Mouse (Mus musculus) stomach, embryonic 14.5 days (tissue): ENCODE measurements around the gene Nipa2. TPM values are rescaled to one million over a fixed set of nuclear protein-coding genes. Genes with fewer than 3 reads are reported as not detected.

Experiments
- ATAC-seq: fragments of 200-750 bp; cut with Nextera tagmentation; 2 replicates; pipeline ENCODE4 v1.8.0; 2017; ENCODE audit warnings: low read depth, moderate TSS enrichment; ENCODE audit not compliant: insufficient number of reproducible peaks, insufficient read depth, low FRiP score
- H3K27ac ChIP-seq: fragments of 300-500 bp; sonication (generic); 2 replicates; pipeline ENCODE4 v1.5.1; 2014; ENCODE audit warnings: mild to moderate bottlenecking, low read length, moderate library complexity, mixed read lengths
- H3K27me3 ChIP-seq: fragments of 300-500 bp; sonication (generic); 2 replicates; pipeline ENCODE4 v1.6.1; 2014; ENCODE audit warnings: low read length, control low read depth, mixed read lengths; ENCODE audit not compliant: control insufficient read depth, insufficient read depth
- H3K36me3 ChIP-seq: fragments of 300-500 bp; sonication (generic); 2 replicates; pipeline ENCODE4 v1.6.1; 2014; ENCODE audit warnings: mild to moderate bottlenecking, control low read depth, low read length, moderate library complexity, mixed read lengths; ENCODE audit not compliant: control insufficient read depth, insufficient read depth
- H3K4me1 ChIP-seq: fragments of 300-500 bp; sonication (generic); 2 replicates; pipeline ENCODE4 v1.6.1; 2014; ENCODE audit warnings: low read length, control low read depth, mixed read lengths; ENCODE audit not compliant: control insufficient read depth, insufficient read depth
- H3K4me2 ChIP-seq: fragments of 300-500 bp; sonication (generic); replicated peaks from 2 replicates; pipeline ENCODE4 v1.6.1; 2014; ENCODE audit warnings: low read depth, low read length, control low read depth
- H3K4me3 ChIP-seq: fragments of 300-500 bp; sonication (generic); 2 replicates; pipeline ENCODE4 v1.5.1; 2014; ENCODE audit warnings: low read depth, low read length, control low read depth
- H3K9ac ChIP-seq: fragments of 300-500 bp; sonication (generic); replicated peaks from 2 replicates; pipeline ENCODE4 v1.6.1; 2014; ENCODE audit warnings: low read depth, mild to moderate bottlenecking, control low read depth, low read length, moderate library complexity, mixed read lengths
- H3K9me3 ChIP-seq: fragments of 300-500 bp; sonication (generic); 2 replicates; pipeline ENCODE4 v1.6.1; 2016; ENCODE audit warnings: low read depth, low read length, control low read depth; ENCODE audit not compliant: control insufficient read depth
- WGBS: fragments of 180-500 bp; shearing (Covaris S2); extraction: QIAGEN DNeasy Blood & Tissue Kit; methylation state at CpG from one replicate; pipeline ENCODE4 v1.1.7; 2014; 5-methylcytosine and 5-hydroxymethylcytosine counted together
- polyA plus RNA-seq: library from polyadenylated mRNA; unstranded; fragments of >200 nt; fragmentation: Nextera tagmentation; extraction: Ambion mirVana; gene quantifications from 2 replicates; pipeline ENCODE4 v1.2.1, GENCODE M21; 2014

Nipa2 gene
- polyA plus RNA-seq, 1 experiment from 2014 or later = 53.2 TPM

- Histone ChIP-seq H3K27ac (no peak overlapping the region), H3K9ac (no peak overlapping the region), H3K36me3 (no peaks in the 10 kb centered on the region; the same call in 1 of the 2 replicates), H3K4me1 (no peaks in the 10 kb centered on the region), H3K4me3 (no peak overlapping the region), H3K4me2 (no peak overlapping the region), H3K9me3 (no peaks in the 10 kb centered on the region), H3K27me3 (no peaks in the 10 kb centered on the region)
- WGBS = 74% methylated on average over 4 of the region's 4 CpGs
- ATAC-seq = no peak
Observed at GRCm38 (mm10) chr7:55984754-55985153, 22.5 kb upstream of the Nipa2 start.

GRCm38 (mm10) chr7:55983107-55983506, 20.8 kb upstream of the Nipa2 start:
- WGBS = 86% methylated on average over 5 of the region's 5 CpGs
- Histone ChIP-seq H3K9ac (no peak overlapping the region), H3K27me3 (no peaks in the 10 kb centered on the region), H3K27ac (no peak overlapping the region), H3K4me2 (no peak overlapping the region), H3K4me1 (no peaks in the 10 kb centered on the region), H3K36me3 (peaks cover 6% of the 10 kb centered on the region; the same call in 1 of the 2 replicates), H3K9me3 (no peaks in the 10 kb centered on the region), H3K4me3 (no peak overlapping the region)
- 0 out of 2 replicates have a peak, but pooled peaks have one; percentile 26 for ATAC-seq

GRCm38 (mm10) chr7:55982010-55982700, 19.9 kb upstream of the Nipa2 start:
- WGBS = 89% methylated on average over 10 of the region's 10 CpGs
- Histone ChIP-seq H3K9me3 (no peaks in the 10 kb centered on the region), H3K4me3 (no peak overlapping the region), H3K9ac (no peak overlapping the region), H3K27me3 (no peaks in the 10 kb centered on the region), H3K36me3 (peaks cover 6% of the 10 kb centered on the region; the same call in 1 of the 2 replicates), H3K27ac (no peak overlapping the region), H3K4me1 (no peaks in the 10 kb centered on the region), H3K4me2 (no peak overlapping the region)
- no peak for ATAC-seq

- no peak for ATAC-seq
Observed at GRCm38 (mm10) chr7:55981511-55981910, 19.2 kb upstream of the Nipa2 start.

GRCm38 (mm10) chr7:55974429-55974828, 12.2 kb upstream of the Nipa2 start:
- no peaks in the 10 kb centered on the region for H3K4me1 ChIP-seq
- no peak for ATAC-seq
- peaks cover 6% of the 10 kb centered on the region; the same call in 1 of the 2 replicates for H3K36me3 ChIP-seq
- no peaks in the 10 kb centered on the region for H3K27me3 ChIP-seq
- no peak overlapping the region for H3K9ac ChIP-seq
- no peak overlapping the region for H3K4me3 ChIP-seq
- H3K27ac ChIP-seq = no peak overlapping the region
- WGBS = 94% methylated on average over 2 of the region's 2 CpGs
- no peaks in the 10 kb centered on the region for H3K9me3 ChIP-seq
- no peak overlapping the region for H3K4me2 ChIP-seq

More at GRCm38 (mm10) chr7:55981511-55981910, 19.2 kb upstream of the Nipa2 start:
- H3K9ac ChIP-seq = no peak overlapping the region
- H3K36me3 ChIP-seq = peaks cover 6% of the 10 kb centered on the region; the same call in 1 of the 2 replicates
- no peaks in the 10 kb centered on the region for H3K27me3 ChIP-seq
- no peaks in the 10 kb centered on the region for H3K4me1 ChIP-seq
- no peak overlapping the region for H3K4me2 ChIP-seq
- no peak overlapping the region for H3K27ac ChIP-seq
- H3K9me3 ChIP-seq = no peaks in the 10 kb centered on the region
- 89% methylated on average over 2 of the region's 2 CpGs for WGBS
- H3K4me3 ChIP-seq = no peak overlapping the region

- Histone ChIP-seq H3K9ac (no peak overlapping the region), H3K9me3 (no peaks in the 10 kb centered on the region), H3K4me1 (0 out of 2 replicates have a peak, but pooled peaks cover 3% of the 10 kb centered on the region), H3K27me3 (no peaks in the 10 kb centered on the region), H3K27ac (no peak overlapping the region), H3K4me2 (no peak overlapping the region), H3K4me3 (no peak overlapping the region), H3K36me3 (no peaks in the 10 kb centered on the region)
- no peak for ATAC-seq
- whole genome bisulfite sequencing = 79% methylated on average over 1 of the region's 1 CpGs
Observed at GRCm38 (mm10) chr7:55969415-55969814, 7.1 kb upstream of the Nipa2 start.

GRCm38 (mm10) chr7:55968258-55968901, 6.1 kb upstream of the Nipa2 start:
- H3K9ac ChIP-seq = no peak overlapping the region
- H3K4me3 ChIP-seq = peak overlapping the region; percentile 15; the same call in 1 of the 2 replicates
- peak; percentile 8; the same call in 1 of the 2 replicates for ATAC-seq
- H3K36me3 ChIP-seq = no peaks in the 10 kb centered on the region
- peak overlapping the region; percentile 39 for H3K4me2 ChIP-seq
- no peaks in the 10 kb centered on the region for H3K9me3 ChIP-seq
- H3K4me1 ChIP-seq = 0 out of 2 replicates have a peak, but pooled peaks cover 3% of the 10 kb centered on the region
- WGBS = 31% methylated on average over 16 of the region's 16 CpGs
- H3K27ac ChIP-seq = no peak overlapping the region
- H3K27me3 ChIP-seq = no peaks in the 10 kb centered on the region

- Histone ChIP-seq H3K36me3 (no peaks in the 10 kb centered on the region), H3K9me3 (no peaks in the 10 kb centered on the region), H3K27ac (no peak overlapping the region), H3K4me3 (no peak overlapping the region), H3K27me3 (no peaks in the 10 kb centered on the region), H3K4me1 (peaks cover 7% of the 10 kb centered on the region; the same call in 1 of the 2 replicates), H3K9ac (no peak overlapping the region), H3K4me2 (no peak overlapping the region)
- ATAC-seq = no peak
- WGBS = 37% methylated on average over 3 of the region's 3 CpGs
Observed at GRCm38 (mm10) chr7:55966866-55967460, 4.7 kb upstream of the Nipa2 start.
